In the genomic region with DNA sequence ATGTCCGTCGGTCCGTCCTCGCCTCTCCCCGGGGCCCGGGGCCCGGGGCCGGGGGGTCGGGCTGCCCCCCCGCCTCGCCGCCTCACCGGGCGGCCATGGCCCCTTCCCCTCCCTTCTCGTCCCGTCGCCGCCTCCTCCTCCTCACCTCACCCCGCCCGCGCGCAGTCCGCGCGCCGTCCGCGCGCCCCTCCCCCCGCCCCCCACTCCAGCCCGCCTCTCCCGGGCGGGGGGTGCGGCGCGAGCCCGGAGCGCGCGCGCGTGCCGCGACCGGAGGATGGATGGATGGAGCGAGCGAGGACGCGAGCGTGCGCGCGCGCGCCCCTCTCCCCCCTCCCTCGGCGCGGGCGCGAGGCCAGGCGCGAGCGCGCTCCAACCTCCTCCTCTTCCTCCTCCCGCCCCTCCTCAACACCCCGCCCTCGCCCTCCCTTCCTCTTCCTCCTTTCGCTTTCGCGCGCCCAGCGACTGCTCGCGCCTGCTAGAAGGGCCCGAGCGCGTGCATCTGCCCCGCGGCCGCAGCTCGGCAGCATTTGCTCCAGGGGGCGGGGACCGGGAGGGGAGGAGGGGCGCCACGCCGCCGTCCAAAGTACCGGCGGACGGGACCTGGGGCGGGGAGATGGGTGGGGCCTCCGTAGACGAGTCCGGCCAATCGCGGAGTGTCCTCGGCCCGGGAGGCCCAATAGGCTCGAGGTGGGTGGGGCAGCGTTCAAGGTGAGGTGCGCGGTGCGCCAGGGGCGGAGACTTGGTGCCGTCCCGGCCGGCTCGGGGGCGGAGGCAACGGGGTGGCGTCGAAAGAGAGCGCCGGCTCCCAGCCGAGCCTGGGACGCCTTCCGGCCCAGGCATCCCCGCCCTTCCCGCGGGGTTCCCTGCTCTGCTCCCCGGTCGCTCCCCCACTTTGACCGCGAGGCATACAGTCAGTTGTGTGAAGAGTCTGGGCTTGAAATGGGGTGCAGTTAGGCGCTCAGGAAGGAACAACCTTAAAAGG, we compare ENCODE assay signal across 1 mouse cellular context.
TF ChIP-seq lines count a peak whose summit lies in the region.

A gene (minus strand): TSS at position 141 of the 982 bp plus-strand sequence.

TF ChIP-seq in CH12.LX, 34 proteins besides CTCF, POLR2A, EP300 and RAD21 (continued from another document):
- TF ChIP-seq ZNF384 (IDR thresholded peaks at IDR 0.05; ENCODE audit: low read depth, low read length) (peak; percentile 11; the same call in 1 of the 2 replicates), SIN3A (IDR thresholded peaks at IDR 0.05; ENCODE audit: low read length) (peak; percentile 93), MEF2A (IDR thresholded peaks at IDR 0.05; ENCODE audit: borderline replicate concordance, low read depth, low read length) (peak; percentile 48), TBP (conservative IDR thresholded peaks at IDR 0.05; ENCODE audit: low read depth, low read length) (0 out of 2 replicates have a peak, but pooled peaks have one; percentile 34), ETS1 (conservative IDR thresholded peaks at IDR 0.05; ENCODE audit: low read depth, low read length) (peak; percentile 43), ZC3H11A (IDR thresholded peaks at IDR 0.05; ENCODE audit: low read depth, low read length) (no peak), ELF1 (IDR thresholded peaks at IDR 0.05; ENCODE audit: low read depth, low read length) (peak; percentile 82), MYC (IDR thresholded peaks at IDR 0.05; ENCODE audit: low read depth, low read length) (peak; percentile 26; the same call in 1 of the 2 replicates), USF1 (IDR thresholded peaks at IDR 0.05; ENCODE audit: low read depth, low read length) (no peak), NELFE (IDR thresholded peaks at IDR 0.05; ENCODE audit: low read depth, low read length) (peak; percentile 92), SMC3 (IDR thresholded peaks at IDR 0.05; ENCODE audit: low read depth, low read length) (no peak), JUN (IDR thresholded peaks at IDR 0.05; ENCODE audit: insufficient read depth, low read depth, low read length) (no peak), E2F4 (IDR thresholded peaks at IDR 0.05; ENCODE audit: insufficient replicate concordance, low read depth, low read length) (no peak), GABPA (IDR thresholded peaks at IDR 0.05; ENCODE audit: insufficient replicate concordance, low read depth, low read length) (no peak), ZMIZ1 (IDR thresholded peaks at IDR 0.05; ENCODE audit: low read depth, low read length) (peak; percentile 76), TCF12 (IDR thresholded peaks at IDR 0.05; ENCODE audit: low read depth, low read length) (peak; percentile 66), MAZ (IDR thresholded peaks at IDR 0.05; ENCODE audit: low read depth, low read length) (peak; percentile 97), MAX (IDR thresholded peaks at IDR 0.05; ENCODE audit: low read length) (0 out of 2 replicates have a peak, but pooled peaks have one; percentile 61), POLR2AphosphoS2 (IDR thresholded peaks at IDR 0.05; ENCODE audit: low read depth, low read length) (peak; percentile 87), IRF4 (IDR thresholded peaks at IDR 0.05; ENCODE audit: low read depth, low read length) (peak; percentile 57), HCFC1 (IDR thresholded peaks at IDR 0.05; ENCODE audit: low read depth, low read length) (peak; percentile 83), ZKSCAN1 (IDR thresholded peaks at IDR 0.05; ENCODE audit: borderline replicate concordance, low read depth, low read length) (no peak), KAT2A (IDR thresholded peaks at IDR 0.05; ENCODE audit: insufficient replicate concordance, low read length) (peak; percentile 68; the same call in 1 of the 2 replicates), CHD2 (IDR thresholded peaks at IDR 0.05; ENCODE audit: low read length) (peak; percentile 77), MAFK (IDR thresholded peaks at IDR 0.05; ENCODE audit: insufficient replicate concordance, low read length) (no peak), MXI1 (IDR thresholded peaks at IDR 0.05; ENCODE audit: low read depth, low read length) (peak; percentile 88), PAX5 (IDR thresholded peaks at IDR 0.05; ENCODE audit: low read length) (no peak), UBTF (IDR thresholded peaks at IDR 0.05; ENCODE audit: low read depth, low read length) (peak; percentile 67; the same call in 1 of the 2 replicates), USF2 (conservative IDR thresholded peaks at IDR 0.05; ENCODE audit: low read depth, low read length) (no peak), BHLHE40 (IDR thresholded peaks at IDR 0.05; ENCODE audit: low read depth, low read length) (peak; percentile 57; the same call in 1 of the 2 replicates), NRF1 (IDR thresholded peaks at IDR 0.05; ENCODE audit: low read depth, low read length) (peak; percentile 70), JUND (conservative IDR thresholded peaks at IDR 0.05; ENCODE audit: low read depth, low read length) (no peak), CHD1 (IDR thresholded peaks at IDR 0.05; ENCODE audit: low read depth, low read length) (no peak; the same call in 1 of the 2 replicates)
TF ChIP-seq in CH12.LX: peak in this region for 21.
